Mouse (Mus musculus) neural tube, embryonic 14.5 days (tissue): ENCODE data around the gene Slc6a20b. TPM values are rescaled to one million over a fixed set of nuclear protein-coding genes. Genes with fewer than 3 reads are reported as not detected.

ENCODE experiments used
- ATAC-seq: fragments of 200-750 bp; cut with Nextera tagmentation; 2 replicates; pipeline ENCODE4 v1.8.0; 2017; ENCODE audit warnings: low read depth, mild to moderate bottlenecking, moderate TSS enrichment, moderate library complexity
- H3K27ac ChIP-seq: fragments of 300-500 bp; sonication (generic); 2 replicates; pipeline ENCODE4 v1.5.1; 2014; ENCODE audit warnings: low read depth, mild to moderate bottlenecking, control low read depth, low read length, moderate library complexity, mixed read lengths
- H3K27me3 ChIP-seq: fragments of 300-500 bp; sonication (generic); 2 replicates; pipeline ENCODE4 v1.6.1; 2014; ENCODE audit warnings: low read length; ENCODE audit not compliant: control insufficient read depth, insufficient read depth
- H3K36me3 ChIP-seq: fragments of 300-500 bp; sonication (generic); 2 replicates; pipeline ENCODE4 v1.6.1; 2014; ENCODE audit warnings: low read length, mixed read lengths; ENCODE audit not compliant: control insufficient read depth, insufficient read depth
- H3K4me1 ChIP-seq: fragments of 300-500 bp; sonication (generic); 2 replicates; pipeline ENCODE4 v1.6.1; 2014; ENCODE audit warnings: low read length; ENCODE audit not compliant: control insufficient read depth, insufficient read depth
- H3K4me2 ChIP-seq: fragments of 300-500 bp; sonication (generic); 2 replicates; pipeline ENCODE4 v1.6.1; 2014; ENCODE audit warnings: mild to moderate bottlenecking, low read depth, low read length, control low read depth
- H3K4me3 ChIP-seq: fragments of 300-500 bp; sonication (generic); 2 replicates; pipeline ENCODE4 v1.5.1; 2014; ENCODE audit warnings: low read depth, low read length, control low read depth, mixed read lengths
- H3K9ac ChIP-seq: fragments of 300-500 bp; sonication (generic); replicated peaks from 2 replicates; pipeline ENCODE4 v1.6.1; 2014; ENCODE audit warnings: low read depth, mild to moderate bottlenecking, control low read depth, low read length, mixed read lengths
- H3K9me3 ChIP-seq: fragments of 300-500 bp; sonication (generic); 2 replicates; pipeline ENCODE4 v1.6.1; 2016; ENCODE audit warnings: low read length; ENCODE audit not compliant: control insufficient read depth
- WGBS: fragments of 180-500 bp; shearing (Covaris S2); extraction: QIAGEN DNeasy Blood & Tissue Kit; methylation state at CpG from one replicate; pipeline ENCODE4 v1.1.7; 2014; 5-methylcytosine and 5-hydroxymethylcytosine counted together
- polyA plus RNA-seq: library from polyadenylated mRNA; unstranded; fragments of >200 nt; fragmentation: Nextera tagmentation; extraction: Ambion mirVana; gene quantifications from 2 replicates; pipeline ENCODE4 v1.2.1, GENCODE M21; 2014

The Slc6a20b gene
- polyA plus RNA-seq, 1 experiment from 2014 or later: 0.52 TPM

DNA sequence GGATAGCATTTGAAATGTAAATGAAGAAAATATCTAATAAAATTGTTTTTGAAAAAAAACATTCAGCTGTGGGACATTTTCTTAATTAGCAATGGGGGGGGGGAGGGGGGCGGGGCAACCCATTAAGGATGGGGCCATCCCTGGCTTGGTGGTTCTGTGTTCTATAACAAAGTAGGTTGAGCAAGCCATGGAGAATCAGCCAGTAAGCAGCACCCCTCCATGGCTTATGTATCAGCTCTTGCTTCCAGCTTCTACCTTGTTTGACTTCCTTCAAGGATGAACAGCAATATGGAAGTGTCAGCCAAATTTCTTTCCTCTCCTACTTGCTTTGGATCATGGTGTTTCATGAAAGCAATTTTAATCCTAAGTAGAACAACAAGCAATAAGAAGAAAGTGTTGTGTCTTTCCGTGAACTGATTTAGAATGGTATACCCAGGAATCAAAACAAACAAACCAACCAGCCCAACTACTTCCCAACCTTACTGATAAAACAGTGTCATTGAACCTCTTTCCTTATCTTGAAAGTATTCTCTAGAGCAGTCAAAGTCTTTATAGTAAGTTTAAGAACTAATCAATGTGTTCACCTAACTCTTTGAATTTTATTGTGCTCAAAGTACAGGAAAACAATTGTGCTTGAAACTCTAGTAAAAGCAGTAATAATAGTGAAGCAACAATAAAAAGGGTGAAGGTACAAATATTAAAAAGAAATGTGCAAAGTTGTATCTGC lies 17.6 kb upstream of the Slc6a20b start:
- H3K36me3 ChIP-seq: no peaks in the 10 kb centered on the region
- no peak for ATAC-seq
- H3K27ac ChIP-seq: no peak overlapping the region
- no peaks in the 10 kb centered on the region for H3K9me3 ChIP-seq
- H3K9ac ChIP-seq: no peak overlapping the region
- no peak overlapping the region for H3K4me3 ChIP-seq
- H3K27me3 ChIP-seq: no peaks in the 10 kb centered on the region
- no peak overlapping the region for H3K4me2 ChIP-seq
- 88% methylated on average over 2 of the region's 2 CpGs for WGBS
- no peaks in the 10 kb centered on the region for H3K4me1 ChIP-seq

DNA sequence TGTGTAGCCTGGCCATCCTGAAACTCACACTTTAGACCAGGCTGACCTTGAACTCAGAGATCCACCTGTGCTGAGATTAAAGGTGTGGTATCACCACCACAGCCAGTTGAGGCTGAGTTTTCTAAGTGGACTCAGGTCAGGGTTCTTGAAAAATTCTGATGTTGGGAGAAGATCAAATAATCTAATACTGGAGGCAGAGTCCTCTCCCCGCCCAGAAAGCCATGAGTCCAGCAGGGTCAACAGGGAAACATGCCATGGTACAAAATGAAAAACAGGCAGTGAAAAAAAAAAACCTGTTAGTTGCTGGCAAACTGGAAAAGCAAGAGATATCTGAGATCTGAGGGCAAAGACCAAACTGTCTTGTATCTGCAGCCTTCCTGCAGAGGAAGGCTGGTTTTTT lies 7.7 kb upstream of the Slc6a20b start:
- Histone ChIP-seq H3K9me3 (no peaks in the 10 kb centered on the region), H3K27me3 (no peaks in the 10 kb centered on the region), H3K27ac (no peak overlapping the region), H3K4me3 (no peak overlapping the region), H3K36me3 (no peaks in the 10 kb centered on the region), H3K4me1 (no peaks in the 10 kb centered on the region), H3K9ac (no peak overlapping the region), H3K4me2 (no peak overlapping the region)
- ATAC-seq: no peak
- WGBS: 71% methylated on average over 1 of the region's 1 CpGs

DNA sequence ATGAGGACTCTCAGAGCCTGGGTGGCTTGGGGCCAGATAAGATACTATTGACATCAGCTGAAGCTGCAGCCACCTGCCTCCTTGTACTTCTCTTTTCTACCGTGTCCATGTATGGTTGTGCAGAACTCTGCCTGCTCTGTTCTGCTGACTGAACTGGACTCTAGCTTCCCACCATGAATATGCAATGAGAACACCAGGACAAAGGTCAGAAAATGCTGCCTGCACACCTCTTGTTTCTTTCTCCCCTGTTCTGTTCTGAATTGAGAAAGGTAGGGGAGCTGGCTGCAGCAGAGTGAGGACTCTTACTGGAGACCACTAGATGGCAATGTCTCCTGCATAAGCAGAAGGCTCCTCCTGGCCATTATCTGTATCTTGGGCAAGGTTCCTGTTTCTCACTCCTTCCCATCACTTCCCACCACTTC lies 6.3 kb upstream of the Slc6a20b start:
- no peak overlapping the region for H3K4me3 ChIP-seq
- no peak overlapping the region for H3K9ac ChIP-seq
- H3K9me3 ChIP-seq: no peaks in the 10 kb centered on the region
- no peak overlapping the region for H3K27ac ChIP-seq
- no peaks in the 10 kb centered on the region for H3K27me3 ChIP-seq
- 88% methylated on average over 1 of the region's 1 CpGs for WGBS
- no peaks in the 10 kb centered on the region for H3K36me3 ChIP-seq
- no peaks in the 10 kb centered on the region for H3K4me1 ChIP-seq
- ATAC-seq: 0 out of 2 replicates have a peak, but pooled peaks have one; percentile 21
- no peak overlapping the region for H3K4me2 ChIP-seq

DNA sequence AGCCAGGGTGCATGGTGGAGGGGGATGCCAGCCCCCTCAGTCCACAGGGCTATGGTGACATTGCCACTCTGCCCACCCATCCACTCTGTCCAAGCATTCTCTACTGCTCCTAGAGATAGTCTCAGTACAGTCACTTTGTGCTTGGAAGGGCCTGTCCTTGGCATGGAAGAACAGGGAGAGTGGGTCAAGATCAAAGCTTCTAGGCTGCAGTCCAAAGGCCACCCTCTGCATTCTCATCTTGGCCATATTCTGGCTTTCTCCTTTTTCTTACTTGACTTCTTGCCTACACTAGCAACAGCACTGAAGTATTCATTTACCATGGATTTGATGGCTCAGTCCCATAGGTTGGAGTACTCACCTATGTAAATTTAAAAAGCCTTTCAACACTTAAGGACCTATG lies 5.9 kb upstream of the Slc6a20b start:
- Histone ChIP-seq H3K27ac (no peak overlapping the region), H3K4me3 (no peak overlapping the region), H3K9me3 (no peaks in the 10 kb centered on the region), H3K4me1 (no peaks in the 10 kb centered on the region), H3K4me2 (no peak overlapping the region), H3K36me3 (no peaks in the 10 kb centered on the region), H3K9ac (no peak overlapping the region), H3K27me3 (no peaks in the 10 kb centered on the region)
- no peak for ATAC-seq

DNA sequence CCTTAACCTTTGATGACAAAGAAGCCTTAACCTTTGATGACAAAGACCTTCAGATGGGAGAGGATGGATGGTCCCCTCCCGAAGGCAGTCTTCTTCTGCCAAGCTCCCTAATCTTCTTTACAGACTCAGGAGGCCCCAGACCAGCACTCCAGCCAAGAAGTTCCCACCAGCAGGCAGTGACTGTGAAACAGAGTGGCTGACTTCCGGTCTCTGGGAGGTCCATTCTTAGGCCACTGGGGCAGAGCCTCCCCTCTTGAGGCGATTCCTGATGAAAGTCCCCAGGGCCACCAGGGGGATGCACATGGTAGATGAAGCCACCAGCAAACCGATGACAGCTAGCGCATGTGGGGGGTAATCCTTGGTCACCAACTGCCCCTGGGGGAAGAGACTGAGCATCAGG lies 4.4 kb upstream of the Slc6a20b start:
- no peaks in the 10 kb centered on the region for H3K36me3 ChIP-seq
- no peak overlapping the region for H3K4me2 ChIP-seq
- H3K4me3 ChIP-seq: no peak overlapping the region
- 76% methylated on average over 5 of the region's 5 CpGs for WGBS
- ATAC-seq: no peak
- H3K9me3 ChIP-seq: no peaks in the 10 kb centered on the region
- no peak overlapping the region for H3K9ac ChIP-seq
- no peak overlapping the region for H3K27ac ChIP-seq
- no peaks in the 10 kb centered on the region for H3K4me1 ChIP-seq
- H3K27me3 ChIP-seq: no peaks in the 10 kb centered on the region

DNA sequence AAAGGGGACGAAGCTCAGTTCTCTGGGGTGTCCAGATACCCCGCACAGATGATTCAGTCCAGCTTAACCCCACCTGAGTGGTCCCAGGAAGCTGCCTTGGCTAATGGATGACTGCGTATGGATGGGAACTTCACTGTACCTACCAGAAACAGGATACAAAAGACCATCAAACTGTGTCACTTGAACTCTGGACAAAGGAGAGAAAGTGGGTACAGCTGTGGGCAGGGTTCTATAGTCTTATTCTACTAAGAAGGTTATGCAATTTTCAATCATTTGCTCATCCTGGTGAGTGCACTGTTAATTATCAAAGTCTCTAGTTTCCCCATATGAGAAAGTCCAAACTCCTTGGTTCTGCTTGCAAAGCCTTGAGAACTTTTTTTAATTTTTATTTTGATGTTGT lies 628 bp upstream of the Slc6a20b start:
- ATAC-seq: no peak
- Histone ChIP-seq H3K4me2 (no peak overlapping the region), H3K36me3 (no peaks in the 10 kb centered on the region), H3K9ac (no peak overlapping the region), H3K27me3 (no peaks in the 10 kb centered on the region), H3K9me3 (no peaks in the 10 kb centered on the region), H3K4me3 (no peak overlapping the region), H3K4me1 (no peaks in the 10 kb centered on the region), H3K27ac (no peak overlapping the region)
- WGBS: 84% methylated on average over 3 of the region's 3 CpGs

DNA sequence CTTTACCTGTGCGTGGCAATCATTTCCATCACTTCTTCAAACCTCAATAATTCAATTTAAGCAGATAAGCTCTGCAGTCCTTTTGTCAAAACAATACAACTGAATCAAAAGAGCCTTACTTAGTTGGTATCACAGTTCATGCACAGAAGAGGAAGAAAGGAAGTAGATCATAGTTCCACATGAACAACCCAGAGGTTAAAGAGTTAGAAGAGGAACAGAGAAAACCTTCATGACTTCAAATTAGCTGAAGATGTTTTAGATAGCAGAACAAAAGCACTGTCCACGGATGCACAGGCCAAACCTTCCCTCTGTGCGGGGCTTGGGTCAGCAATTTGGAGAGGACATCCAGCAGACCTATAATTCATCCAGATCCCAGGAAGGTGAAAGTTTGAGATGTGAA lies 699 bp downstream of the Slc6a20b start:
- no peaks in the 10 kb centered on the region for H3K36me3 ChIP-seq
- H3K9ac ChIP-seq: no peak overlapping the region
- no peaks in the 10 kb centered on the region for H3K9me3 ChIP-seq
- H3K4me1 ChIP-seq: no peaks in the 10 kb centered on the region
- H3K27ac ChIP-seq: no peak overlapping the region
- no peak overlapping the region for H3K4me3 ChIP-seq
- ATAC-seq: no peak
- WGBS: 88% methylated on average over 3 of the region's 3 CpGs
- no peaks in the 10 kb centered on the region for H3K27me3 ChIP-seq
- no peak overlapping the region for H3K4me2 ChIP-seq

DNA sequence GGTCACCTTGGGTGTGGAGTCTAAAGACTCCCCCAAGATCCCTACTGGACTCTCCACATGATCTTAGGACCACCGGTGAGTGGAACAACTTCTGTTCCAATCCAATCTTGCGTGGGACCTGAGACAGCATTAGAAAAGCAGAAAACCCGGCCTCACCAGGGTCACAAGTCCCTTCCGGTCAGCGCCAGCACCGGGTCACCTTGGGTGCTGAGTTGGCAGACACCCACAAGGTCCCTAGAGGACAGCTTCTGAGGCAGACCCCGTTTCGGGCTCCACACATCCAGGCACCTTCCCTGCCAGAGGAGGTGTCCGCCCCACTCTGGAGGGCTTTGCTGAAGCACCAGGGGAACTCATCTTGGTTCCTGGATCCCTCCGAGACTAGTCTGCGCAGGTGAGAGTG lies 6.5 kb downstream of the Slc6a20b start:
- Histone ChIP-seq H3K4me1 (no peaks in the 10 kb centered on the region), H3K4me3 (no peak overlapping the region), H3K27ac (no peak overlapping the region), H3K27me3 (no peaks in the 10 kb centered on the region), H3K9ac (no peak overlapping the region), H3K4me2 (no peak overlapping the region), H3K36me3 (no peaks in the 10 kb centered on the region), H3K9me3 (no peaks in the 10 kb centered on the region)
- ATAC-seq: no peak
- 91% methylated on average over 11 of the region's 11 CpGs for WGBS

DNA sequence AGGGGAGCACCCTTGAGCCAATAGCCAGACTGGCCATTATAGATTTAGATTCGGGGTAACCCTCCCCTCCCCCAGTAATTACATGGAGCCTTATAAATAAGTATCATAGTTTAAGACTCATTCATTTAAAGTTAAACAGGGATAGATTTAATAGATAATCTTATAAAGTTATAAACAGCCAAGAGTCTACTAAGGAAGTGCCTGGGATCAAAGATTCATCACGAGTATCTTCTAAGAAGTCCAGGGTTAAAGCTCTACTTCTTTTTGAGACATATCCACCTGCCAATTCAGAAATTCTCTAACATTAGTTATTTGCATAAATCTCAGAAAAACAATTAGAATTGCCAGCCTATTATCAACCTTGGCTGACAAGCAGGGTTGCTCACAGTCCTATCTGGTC lies 7.6 kb downstream of the Slc6a20b start:
- Histone ChIP-seq H3K4me1 (no peaks in the 10 kb centered on the region), H3K36me3 (no peaks in the 10 kb centered on the region), H3K4me3 (no peak overlapping the region), H3K9ac (no peak overlapping the region), H3K9me3 (no peaks in the 10 kb centered on the region), H3K27ac (no peak overlapping the region), H3K4me2 (no peak overlapping the region), H3K27me3 (no peaks in the 10 kb centered on the region)
- no peak for ATAC-seq
- WGBS: 91% methylated on average over 2 of the region's 2 CpGs
